Mouse (Mus musculus): ENCODE results near the gene Ranbp10. TPM values are rescaled to one million over a fixed set of nuclear protein-coding genes. Genes with fewer than 3 reads are reported as not detected.
A peak's percentile ranks its signal among the peaks of the same experiment; 100 is the strongest.
"Not testable (repeated sequence)": the region's sequence is repeated elsewhere in the genome, so short reads cannot be mapped to it uniquely, and the experiment has no call there.

The Ranbp10 gene
- polyA plus RNA-seq, 1 experiment: 18.2 TPM

DNA sequence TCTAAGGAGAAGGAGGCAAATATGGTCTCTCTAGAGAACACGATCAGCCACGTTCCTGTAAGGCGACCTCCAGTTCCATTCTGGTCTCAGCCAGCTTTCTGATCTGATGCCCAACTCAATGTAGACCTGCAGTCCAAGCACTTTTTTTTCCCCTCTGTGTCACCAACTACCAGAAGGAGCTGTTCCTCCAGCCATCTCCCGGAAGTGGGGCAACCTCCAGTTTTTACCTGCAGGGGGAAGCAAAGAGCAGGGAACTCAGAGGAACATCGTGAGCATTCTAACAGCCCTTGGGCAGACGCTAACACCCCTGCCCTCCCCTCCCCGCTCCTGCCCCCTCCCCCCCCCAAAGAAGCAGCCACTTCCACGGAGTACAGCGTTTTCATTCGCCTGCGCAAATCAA is 8.2 kb upstream of the Ranbp10 start:
- peak; percentile 48 for DNase-seq (ENCODE audit: low spot score)

DNA sequence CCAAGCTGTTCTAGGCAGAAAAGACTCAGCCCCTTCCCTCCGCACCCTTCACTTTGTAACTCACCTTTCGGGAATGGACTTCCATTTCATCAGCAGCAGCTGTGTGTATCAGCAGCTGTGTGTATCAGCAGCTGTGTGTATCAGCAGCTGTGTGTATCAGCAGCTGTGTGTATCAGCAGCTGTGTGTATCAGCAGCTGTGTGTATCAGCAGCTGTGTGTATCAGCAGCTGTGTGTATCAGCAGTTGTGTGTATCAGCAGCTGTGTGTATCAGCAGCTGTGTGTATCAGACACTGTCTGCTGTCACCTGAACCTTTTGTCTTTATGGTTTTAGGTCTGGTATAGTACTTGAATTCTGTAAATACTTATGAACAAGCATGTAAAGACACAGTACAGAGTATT is 6.6 kb upstream of the Ranbp10 start:
- not testable (repeated sequence) for DNase-seq (ENCODE audit: low spot score)

DNA sequence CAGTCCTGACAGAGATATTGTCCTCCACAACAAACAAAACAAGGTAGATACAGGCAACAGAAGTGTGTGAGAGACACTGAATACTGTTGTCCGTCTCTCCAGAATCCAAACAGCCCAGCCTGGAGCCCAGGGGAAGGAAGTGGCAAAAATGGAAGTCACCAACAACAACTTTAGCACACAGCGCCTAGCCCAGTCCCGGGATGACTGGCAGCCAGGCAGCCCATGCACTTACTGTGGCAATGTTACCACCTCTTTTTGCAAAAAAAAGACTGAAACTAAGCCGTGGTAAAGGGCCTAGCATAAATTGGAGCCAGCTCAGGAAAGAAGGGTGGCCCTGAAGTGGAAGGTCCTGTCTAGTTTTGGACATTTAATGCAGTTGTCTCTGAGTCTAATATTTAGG is 771 bp downstream of the Ranbp10 start:
- DNase-seq (ENCODE audit: low spot score): no peak

DNA sequence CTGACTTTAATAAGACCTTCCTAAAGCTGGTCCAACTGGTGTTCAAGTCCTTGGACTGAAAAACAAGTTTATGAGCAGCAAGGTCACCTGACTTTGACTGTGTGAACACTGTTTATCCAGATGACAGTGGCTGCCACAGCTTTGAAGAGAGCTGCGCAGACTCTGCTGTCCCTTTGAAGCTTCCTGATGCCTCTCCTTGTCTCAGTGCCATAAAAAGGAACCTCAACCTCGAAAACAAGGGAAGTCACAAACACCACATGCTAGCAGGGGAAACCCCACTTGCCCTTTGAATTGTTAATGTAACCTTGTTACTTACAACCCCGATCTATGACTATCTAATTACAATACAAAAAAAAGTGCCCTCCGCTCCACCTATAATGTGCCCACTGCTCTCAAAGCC is 1.6 kb downstream of the Ranbp10 start:
- no peak for DNase-seq (ENCODE audit: low spot score)

DNA sequence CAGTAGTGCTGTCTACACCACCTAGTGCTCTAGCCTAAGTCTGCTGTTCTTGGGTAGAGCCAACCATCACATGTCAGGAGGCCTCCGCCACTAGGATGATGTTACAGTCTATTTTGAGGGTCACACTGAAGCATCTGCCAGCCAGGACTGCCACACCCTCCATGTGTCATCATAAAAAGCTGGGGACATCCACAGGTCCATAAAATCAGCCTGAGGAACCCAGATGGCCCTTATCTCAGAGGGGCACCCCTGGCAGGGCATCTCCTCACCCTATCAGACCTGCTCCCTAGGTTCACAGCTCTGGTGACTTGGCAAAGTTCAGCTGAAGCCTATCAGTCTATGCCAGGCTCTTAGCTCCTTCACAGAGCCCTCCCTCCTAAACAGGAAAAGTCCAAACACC is 6.2 kb downstream of the Ranbp10 start:
- DNase-seq (ENCODE audit: low spot score): no peak

DNA sequence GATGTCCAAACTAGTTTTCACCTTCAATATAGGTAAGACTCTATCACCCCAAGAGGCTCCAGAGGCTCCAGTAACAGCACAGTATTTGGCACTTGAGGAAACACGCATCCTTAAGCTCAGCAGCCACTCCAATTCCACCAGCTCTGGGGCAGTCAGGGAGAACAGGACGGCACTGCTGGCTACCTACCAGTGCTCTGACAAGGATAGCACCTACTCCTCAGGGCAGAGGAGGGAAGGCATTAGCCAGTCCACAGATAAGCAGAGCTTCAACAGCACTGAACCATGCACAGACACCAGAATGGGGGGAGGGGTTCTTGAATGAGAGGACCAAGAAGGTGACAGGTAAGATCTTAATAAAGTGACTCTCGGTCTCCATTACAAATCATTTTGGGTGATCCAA is 7.5 kb downstream of the Ranbp10 start:
- DNase-seq (ENCODE audit: low spot score): no peak

DNA sequence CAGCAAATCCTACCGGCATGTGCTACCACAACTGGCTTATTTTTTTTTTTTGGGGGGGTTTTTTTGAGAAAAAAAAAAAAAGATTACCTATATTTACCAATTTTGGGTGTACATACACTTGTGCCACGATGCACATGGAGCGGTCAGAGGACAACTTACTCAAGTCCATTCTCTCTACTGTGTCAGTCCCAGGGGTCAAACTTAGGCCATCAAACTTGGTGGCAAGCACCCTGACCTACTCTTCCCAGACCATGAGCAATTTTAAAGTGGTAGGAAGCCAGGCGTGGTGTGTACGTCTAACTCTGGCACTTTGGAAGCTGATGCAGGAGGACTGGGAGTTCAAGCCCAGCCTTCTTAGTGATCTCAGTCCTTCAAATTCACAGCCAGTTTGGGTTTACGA is 13.9 kb downstream of the Ranbp10 start:
- DNase-seq (ENCODE audit: low spot score): no peak

DNA sequence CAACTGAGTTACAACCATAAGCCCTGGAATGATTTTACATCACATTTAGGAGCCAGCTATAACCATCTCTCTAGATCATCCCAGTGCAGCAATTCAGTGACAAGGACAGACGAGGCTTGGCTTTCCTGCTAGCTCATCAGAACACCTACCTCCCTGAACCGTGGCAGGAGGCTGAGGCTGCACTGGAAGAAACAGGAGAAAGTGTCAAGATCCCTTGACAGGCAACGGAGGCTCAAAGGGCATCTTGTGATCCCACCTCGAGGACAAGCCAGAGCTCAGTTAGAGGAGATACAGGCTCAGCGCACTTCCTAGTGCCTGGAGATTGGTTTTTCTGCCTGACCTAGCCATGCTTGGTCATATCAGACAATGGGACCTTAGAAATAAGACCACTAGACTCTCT is 14.6 kb downstream of the Ranbp10 start:
- no peak for DNase-seq (ENCODE audit: low spot score)

DNA sequence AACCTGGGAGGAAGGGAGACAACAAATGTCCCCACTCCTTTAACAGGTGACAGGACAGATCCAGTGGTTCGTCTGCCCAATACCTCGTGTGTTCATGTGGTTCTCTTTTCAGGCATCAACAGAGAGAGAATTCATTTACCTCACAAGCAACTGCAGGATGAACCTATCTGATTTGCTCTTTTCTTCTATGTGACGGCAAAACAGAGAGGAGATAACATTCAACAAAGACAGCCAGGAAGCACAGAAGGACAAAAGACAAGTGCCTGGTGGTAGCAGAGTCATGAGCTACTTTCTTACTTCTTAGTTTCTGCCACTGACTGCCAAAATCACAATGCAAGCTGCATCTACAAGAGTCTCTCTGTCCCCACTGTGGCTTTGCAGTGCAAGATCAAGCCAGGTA is 15.6 kb downstream of the Ranbp10 start:
- DNase-seq (ENCODE audit: low spot score): no peak

DNA sequence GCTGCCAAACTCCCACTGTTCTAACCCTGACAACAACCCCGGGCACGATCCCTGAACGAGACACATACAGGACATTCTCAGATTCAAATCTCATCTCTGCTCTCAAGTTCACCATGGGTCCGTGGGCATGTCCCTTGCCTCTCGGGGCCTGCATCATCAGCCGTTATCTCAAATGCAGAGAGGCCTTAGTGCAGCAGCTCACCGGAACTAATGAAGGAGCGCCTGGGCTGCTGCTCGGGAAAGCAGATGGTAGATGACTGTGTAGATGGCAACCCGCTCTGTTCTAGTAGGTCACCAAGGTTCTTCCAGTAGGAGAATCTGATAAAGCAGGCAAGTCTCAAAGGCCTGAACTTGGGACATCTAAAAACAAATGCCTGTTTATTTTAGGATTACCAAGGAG is 16.1 kb downstream of the Ranbp10 start:
- no peak for DNase-seq (ENCODE audit: low spot score)

DNA sequence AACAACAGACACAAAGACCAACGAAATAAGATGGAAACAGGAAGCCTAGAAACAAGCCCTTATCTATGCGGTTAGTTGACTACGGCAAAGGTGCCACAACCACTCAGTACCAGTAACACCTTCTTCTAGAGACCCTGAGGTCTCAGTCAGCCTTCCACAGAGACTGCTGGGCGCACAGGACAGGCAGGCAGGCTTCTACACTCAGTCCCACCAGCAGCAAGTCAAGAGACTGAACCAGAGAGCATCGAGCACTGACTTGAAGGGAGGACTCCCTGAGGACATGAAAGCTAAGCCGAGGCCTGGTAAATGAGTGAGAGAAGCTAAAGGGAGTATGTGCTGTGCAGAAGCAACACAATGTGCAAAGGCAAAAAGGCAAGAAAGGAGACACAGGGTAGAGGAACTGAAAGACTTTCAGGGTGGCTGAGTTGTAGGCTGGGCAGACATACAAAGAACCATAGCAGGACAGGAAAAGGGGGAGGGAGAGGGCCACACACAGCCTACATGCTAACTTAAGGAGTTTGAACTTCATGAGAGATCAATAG is 16.8 kb downstream of the Ranbp10 start:
- no peak for DNase-seq (ENCODE audit: low spot score)

DNA sequence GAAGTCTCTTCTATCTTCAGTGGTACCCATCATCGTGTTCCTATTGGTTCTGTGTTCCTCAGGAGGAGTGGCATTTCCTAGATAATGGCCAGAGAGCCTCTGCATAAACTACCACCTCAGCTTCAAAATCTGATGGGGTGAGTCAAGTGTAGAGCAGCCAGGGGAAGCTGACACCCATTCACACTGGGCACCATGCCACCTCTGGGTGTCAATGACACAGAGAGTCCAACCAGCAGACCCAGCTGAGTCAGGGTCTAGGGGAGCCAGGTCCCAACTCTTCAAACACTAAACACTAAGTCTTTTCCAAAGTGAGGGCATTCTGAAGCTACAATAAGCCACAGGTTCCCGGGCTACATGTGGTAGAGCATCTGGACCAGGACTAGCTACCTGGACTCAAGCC is 18.7 kb downstream of the Ranbp10 start:
- no peak for DNase-seq (ENCODE audit: low spot score)

DNA sequence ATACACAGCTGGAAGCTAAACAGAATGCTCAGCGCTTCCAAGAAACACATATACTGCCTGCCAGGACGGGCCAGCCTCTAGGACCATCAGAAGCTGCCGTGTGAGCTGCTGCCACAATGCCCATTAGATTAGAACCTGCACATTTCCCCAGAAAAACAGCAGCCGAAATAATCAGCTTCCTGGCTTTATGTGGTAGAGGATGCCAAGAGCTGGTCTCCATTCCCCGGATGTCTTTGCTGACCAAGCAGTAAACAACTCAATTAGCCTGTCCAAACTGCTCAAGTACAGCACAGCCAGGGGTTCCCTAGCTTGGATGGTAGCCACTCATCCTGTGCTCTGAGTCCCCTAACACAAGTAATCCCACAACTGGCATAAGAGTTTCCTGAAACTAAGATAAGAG is 19.4 kb downstream of the Ranbp10 start:
- no peak for DNase-seq (ENCODE audit: low spot score)

DNA sequence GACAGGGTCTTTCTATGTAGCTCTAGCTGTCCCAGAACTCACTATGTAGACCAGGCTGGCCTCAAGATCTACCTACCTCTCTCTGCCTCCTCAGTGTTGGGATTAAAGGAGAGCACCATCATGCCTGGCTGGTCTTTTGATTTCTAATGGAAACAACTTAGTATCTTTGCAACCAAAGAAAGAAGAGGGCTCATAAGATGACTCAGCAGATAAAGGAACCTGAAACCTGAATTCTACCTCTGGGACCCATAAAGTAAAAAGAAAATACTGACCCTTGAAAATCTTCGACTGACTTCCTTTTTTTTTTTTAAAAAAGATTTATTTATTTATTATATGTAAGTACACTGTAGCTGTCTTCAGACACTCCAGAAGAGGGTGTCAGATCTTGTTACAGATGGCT is 21.2 kb downstream of the Ranbp10 start:
- no peak for DNase-seq (ENCODE audit: low spot score)

DNA sequence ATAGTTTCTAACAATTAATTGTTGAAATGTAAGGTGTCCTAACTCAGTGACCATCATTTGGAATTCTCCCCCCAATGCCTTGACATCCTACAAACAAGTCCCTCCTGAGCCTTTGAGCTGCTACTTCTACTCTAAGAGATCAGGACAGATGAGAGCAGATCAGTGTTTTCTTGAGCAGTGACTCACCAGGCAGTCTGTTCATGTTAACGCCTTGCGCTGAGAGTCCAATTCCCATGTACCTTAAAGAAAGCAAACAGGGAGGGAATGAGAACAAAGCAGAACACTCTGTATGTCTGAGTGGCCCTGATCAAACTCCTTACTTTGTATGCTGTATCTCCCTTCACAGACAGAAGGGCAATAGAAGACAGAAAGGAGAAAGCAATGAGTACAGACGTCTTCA is 21.8 kb downstream of the Ranbp10 start:
- DNase-seq (ENCODE audit: low spot score): no peak

DNA sequence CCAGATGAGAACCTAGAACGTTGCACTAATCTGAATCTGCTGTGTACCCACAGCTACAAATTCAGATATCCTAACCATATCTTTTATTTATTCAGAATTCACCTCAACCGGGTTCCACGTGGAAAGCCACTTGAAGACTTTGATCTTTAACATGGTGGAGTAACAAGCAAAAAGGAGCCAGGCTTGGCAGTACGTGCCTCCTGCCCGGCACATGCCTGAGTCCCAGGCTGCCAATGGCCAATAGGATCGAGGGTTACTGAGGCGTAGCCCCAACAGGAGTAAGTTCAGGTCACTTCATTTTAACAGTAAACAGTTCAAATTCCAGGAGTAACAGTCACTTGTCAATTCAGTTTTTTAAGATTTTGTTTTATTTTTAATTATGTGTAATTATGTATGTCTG is 22.4 kb downstream of the Ranbp10 start:
- no peak for DNase-seq (ENCODE audit: low spot score)

DNA sequence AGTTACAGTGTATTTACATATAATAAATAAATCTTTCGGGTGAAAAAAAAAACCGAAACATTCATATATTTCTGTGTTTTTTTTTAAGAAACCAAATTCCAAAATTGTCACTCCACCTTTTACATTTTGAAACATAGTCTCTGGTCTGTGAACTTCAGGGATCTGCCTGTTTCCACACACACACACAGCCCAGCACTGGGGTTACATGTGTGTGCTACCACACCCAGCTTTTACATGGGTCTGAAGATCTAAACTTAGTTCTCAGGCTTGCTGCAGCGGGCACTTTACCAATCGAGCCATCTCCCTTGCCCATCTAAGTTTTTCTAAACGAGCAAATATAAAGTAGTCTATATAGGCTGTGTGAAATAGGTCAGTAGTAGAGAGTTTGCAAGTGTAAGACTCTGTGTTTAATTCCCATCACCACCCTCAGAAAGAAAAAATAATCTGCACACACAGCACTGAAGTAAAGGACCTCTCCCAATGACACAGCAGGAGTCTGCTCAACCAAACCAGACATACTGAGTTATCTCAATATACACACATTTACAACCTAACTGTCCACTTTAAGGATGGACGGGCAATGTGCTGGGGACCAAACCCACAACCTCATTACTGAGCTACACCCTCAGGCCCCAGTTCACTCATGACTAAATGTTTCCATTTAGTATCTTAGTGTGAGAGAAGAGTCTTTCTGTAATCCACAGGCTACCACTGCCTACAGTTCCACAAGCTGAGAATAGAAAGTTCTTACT is 25.8 kb downstream of the Ranbp10 start:
- DNase-seq (ENCODE audit: low spot score): no peak

DNA sequence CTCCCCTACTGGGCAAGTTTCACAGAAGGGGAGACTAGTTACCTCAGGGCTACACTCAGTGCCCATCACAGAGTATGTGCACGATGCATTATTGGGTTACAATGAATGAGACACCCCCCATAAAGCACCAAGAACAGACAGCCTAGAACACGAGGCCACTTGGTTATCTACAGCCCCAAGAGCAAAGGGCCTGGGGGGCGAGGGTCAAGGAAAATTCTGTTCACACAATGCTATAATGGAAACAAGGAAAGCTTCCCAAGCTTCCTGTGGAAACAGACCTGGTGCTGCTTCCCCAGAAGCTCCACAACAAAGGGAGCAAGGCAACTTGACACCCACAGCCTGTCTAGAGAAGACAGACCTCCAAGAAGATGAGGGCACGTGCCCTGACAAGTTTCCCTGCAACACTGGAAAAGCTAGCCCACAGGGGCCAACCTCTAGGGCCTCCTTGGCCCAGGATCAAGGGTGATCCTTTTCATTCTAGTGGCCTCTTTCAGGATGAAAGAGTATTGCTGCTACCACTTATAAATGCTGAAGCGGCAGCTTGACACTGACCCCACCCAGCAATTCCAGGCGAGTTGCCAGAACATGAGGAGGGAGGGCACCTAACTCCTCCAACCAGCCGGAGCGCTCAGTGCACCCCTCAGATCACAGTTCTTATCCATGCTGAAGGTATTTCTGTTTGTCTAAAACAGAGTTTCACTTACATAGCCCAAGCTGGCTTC is 27.9 kb downstream of the Ranbp10 start:
- no peak for DNase-seq (ENCODE audit: low spot score)

DNA sequence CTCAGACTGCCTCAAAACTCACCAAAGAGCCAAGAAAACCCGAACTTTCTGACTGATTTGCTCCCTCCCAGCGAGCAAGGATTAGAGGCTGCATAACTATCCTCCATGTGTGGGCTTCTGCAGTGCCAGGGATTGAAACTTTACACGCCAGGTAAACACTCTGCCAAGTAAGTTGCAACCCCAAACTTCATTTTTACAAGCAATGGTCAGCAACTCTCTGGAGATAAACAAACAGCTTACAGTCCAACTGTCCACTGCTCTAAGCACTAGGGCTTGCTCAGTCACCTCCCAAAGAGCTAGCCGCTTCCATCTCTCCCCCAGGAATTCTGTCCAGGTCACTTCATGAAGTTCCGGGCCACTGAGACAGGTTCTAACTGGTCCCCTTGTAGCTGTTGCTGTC is 28.7 kb downstream of the Ranbp10 start:
- no peak for DNase-seq (ENCODE audit: low spot score)

DNA sequence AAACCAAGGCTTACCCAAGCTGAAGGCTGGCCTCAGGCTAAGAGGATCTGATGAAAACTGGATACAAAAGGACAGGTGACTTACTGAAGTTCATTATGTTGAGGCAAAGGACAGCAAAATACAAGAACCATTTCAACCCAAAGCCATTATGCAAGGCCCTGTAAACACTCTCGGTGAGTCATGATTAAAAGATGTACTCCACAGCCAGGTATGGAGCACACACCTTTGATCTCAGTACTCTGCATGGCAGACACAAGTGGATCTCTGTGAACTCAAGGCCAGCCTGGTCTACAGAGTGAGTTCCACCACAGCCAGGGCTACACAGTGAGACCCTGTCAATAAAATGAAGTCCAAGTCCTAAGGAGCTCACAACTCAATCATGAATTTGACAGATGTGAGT is 31.4 kb downstream of the Ranbp10 start:
- no peak for DNase-seq (ENCODE audit: low spot score)

DNA sequence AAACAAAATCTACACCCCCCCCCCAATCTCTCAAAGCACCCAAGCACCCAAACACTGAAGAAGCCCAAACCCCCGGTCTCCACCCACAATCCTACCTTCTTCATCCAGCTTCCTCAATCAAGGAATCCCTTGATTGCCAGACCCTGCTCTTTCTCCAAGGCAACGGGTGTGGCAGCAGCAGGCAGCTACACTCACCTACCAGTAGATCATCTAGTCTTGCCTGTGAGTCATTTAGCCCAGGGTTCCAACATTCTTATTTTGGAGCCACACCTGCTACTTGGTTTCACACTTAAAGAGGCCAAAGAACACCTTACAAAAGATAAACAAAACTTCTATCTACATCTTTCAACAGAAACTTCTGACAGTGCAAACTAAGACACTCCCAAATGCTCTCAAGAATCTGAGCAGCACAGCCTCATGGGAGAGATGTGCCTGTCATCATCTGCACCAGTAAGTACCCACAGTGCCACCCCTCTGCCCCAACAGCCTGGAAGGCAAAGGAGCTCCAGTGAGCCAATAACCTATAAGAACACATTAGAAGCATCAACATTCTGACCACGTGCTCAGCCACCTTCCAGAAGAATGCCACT is 33.0 kb downstream of the Ranbp10 start:
- no peak for DNase-seq (ENCODE audit: low spot score)

DNA sequence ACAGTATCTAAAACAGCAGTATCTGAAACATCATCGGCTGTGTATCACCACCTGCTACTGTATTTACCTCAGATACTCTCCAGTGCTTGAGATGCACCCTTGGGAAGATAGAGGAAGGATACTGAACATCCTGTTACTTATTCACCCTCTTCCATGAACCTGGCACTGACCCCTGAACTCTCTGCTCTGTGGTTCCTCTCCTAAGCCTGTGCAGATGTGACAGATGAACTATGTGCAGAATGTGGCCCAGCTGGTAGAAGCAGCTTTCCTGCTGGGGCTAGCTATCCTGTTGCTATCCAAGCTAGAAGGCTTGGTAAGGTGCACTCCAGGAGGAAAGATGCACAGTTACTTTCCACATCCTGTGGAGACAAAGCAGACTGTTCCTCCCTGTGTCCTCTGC is 33.8 kb downstream of the Ranbp10 start:
- no peak for DNase-seq (ENCODE audit: low spot score)

DNA sequence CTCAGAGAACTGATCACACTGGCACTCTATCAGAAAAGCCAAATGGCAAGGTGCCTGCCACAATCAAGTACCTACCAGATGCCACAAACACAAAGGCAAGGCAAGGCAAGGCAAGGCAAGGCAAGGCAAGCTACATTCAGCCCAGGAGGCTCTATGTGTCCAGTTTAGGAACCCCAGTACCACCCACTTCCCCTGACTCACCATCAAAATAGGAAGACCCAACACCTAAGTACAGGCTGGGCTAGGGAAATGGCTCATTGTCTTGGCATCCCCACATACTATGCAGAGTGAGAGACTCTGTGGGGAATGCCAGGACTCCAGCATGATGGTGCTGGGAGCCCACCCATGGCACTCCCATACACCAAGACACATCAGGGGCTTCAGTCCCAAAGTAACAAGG is 37.5 kb downstream of the Ranbp10 start:
- no peak for DNase-seq (ENCODE audit: low spot score)
